ENCODE assay signal across 8 mouse cellular contexts in the genomic region with DNA sequence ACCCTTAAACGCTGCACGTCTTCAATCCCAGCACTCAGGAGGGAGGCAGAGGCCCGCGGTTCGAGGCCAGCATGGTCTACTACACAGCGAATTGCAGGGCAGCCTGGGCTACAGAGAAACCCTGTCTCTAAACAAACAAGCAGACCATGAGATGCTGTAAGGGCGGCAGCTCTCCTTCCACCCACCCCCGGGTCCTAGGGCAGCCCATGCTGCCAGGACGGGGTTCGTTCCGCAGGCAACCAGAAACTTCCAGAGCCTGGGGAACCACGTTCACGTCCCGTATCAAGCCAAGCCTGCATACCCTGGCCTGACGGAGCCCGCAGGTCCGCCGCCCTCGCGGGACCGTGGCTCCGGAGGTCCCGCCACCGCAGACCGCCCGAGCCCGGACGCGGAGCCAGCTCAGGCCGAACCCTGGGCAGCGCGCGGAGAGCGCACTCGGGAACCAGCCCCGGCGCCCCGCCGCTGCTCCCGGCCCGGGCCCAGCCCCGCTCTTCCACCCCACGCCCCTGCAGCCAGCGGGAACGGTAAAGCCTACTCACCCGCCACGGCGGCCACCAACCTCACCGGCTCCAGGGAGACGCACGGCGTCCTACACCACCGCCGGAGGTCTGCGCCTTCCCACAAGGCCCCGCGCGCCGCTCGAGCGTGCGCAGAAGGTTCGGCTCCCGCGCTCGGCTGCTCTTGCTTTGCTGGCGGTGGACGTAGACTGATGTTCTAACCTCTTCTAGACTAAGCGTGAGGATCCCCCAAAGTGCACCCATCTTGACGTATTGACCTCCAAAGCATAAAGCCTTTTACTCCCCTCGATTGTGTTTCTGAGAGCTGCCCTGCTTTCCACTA. TPM values are rescaled to one million over a fixed set of nuclear protein-coding genes. Genes with fewer than 3 reads are reported as not detected.
DNase-seq lines count a peak whose midpoint lies in the region; ATAC-seq lines count a peak whose summit lies in the region.

A gene (minus strand): TSS at position 615 of the 840 bp plus-strand sequence.

- peak; percentile 84 for DNase-seq in Muller cell, postnatal 12 days (ENCODE audit: inconsistent ontology term)
- DNase-seq in cerebellum, adult 9-10 months = peak; percentile 81
- peak; percentile 89 for DNase-seq in hindbrain, embryonic 10.5 days (ENCODE audit: low spot score)
- DNase-seq in layer of hippocampus, adult 9-11 months = peak; percentile 77
- DNase-seq in ovary, postnatal 10 days (ENCODE audit: low spot score) = peak; percentile 56
- peak; percentile 86 for DNase-seq in thymus, postnatal 0 days (ENCODE audit: low spot score)

- peak; percentile 98 for ATAC-seq in frontal cortex, adult (ENCODE audit: low TSS enrichment)
- peak; percentile 96 for ATAC-seq in lung, embryonic 16.5 days (ENCODE audit: low read depth)

- under 1% methylated on average over 71 of the region's 71 CpGs for WGBS in hindbrain, embryonic 10.5 days
- under 1% methylated on average over 69 of the region's 71 CpGs for WGBS in lung, embryonic 16.5 days

- peaks cover 31% of the 10 kb centered on the region for H3K36me3 ChIP-seq in hindbrain, embryonic 10.5 days
- peaks cover 16% of the 10 kb centered on the region for H3K36me3 ChIP-seq in lung, embryonic 16.5 days (ENCODE audit: control insufficient read depth, insufficient read depth, low read length)

- peak within 1 kb of the TSS; percentile 98 for H3K4me3 ChIP-seq in hindbrain, embryonic 10.5 days
- H3K4me3 ChIP-seq in lung, embryonic 16.5 days (ENCODE audit: low read length) = peak within 1 kb of the TSS; percentile 99

- H3K4me2 ChIP-seq in lung, embryonic 16.5 days (ENCODE audit: low read depth, low read length) = peak within 1 kb of the TSS; percentile 79

- H3K9ac ChIP-seq in lung, embryonic 16.5 days (ENCODE audit: low read length) = peak within 1 kb of the TSS; percentile 95

- no peaks in the 10 kb centered on the region for H3K27me3 ChIP-seq in hindbrain, embryonic 10.5 days (ENCODE audit: insufficient read depth, poor library complexity, severe bottlenecking)
- no peaks in the 10 kb centered on the region for H3K27me3 ChIP-seq in lung, embryonic 16.5 days (ENCODE audit: control insufficient read depth, insufficient read depth, low read depth, low read length)

- peaks cover 24% of the 10 kb centered on the region for H3K4me1 ChIP-seq in hindbrain, embryonic 10.5 days (replicated peaks)
- peaks cover 10% of the 10 kb centered on the region for H3K4me1 ChIP-seq in lung, embryonic 16.5 days (replicated peaks; ENCODE audit: control insufficient read depth, insufficient read depth, low read length)

- no peaks in the 10 kb centered on the region for H3K9me3 ChIP-seq in hindbrain, embryonic 10.5 days
- H3K9me3 ChIP-seq in lung, embryonic 16.5 days (ENCODE audit: control insufficient read depth, low read length) = no peaks in the 10 kb centered on the region

- H3K27ac ChIP-seq in hindbrain, embryonic 10.5 days = peak within 1 kb of the TSS; percentile 94
- H3K27ac ChIP-seq in lung, embryonic 16.5 days (ENCODE audit: low read length) = peak within 1 kb of the TSS; percentile 61

RNA-seq across cellular contexts. Expression of the gene that starts here (rescaled TPM):
- 29.7 and 33.5 TPM in 2 replicates for polyA plus RNA-seq in hindbrain, embryonic 10.5 days (2016; fragmentation: Nextera tagmentation; extraction: Ambion mirVana)
- polyA plus RNA-seq in lung, embryonic 16.5 days (2015; fragmentation: Nextera tagmentation; extraction: Ambion mirVana) = 20.5 and 25.2 TPM in 2 replicates
- 31.1 and 31.7 TPM in 2 replicates for polyA plus RNA-seq in thymus, postnatal 0 days (2015; fragmentation: Nextera tagmentation; extraction: Ambion mirVana)

Comparison
In these comparisons a context has a peak if more than half of its experiments do, and no peak if none do; other contexts are left out.
1. Peak in every context shown above with its lines: DNase-seq, ATAC-seq, H3K4me3 ChIP-seq and H3K27ac ChIP-seq.